Mouse (Mus musculus) lung, embryonic 14.5 days (tissue): ENCODE results near the gene Hoxc4. TPM values are rescaled to one million over a fixed set of nuclear protein-coding genes. Genes with fewer than 3 reads are reported as not detected.

Experiments
- ATAC-seq: fragments of 200-750 bp; cut with Nextera tagmentation; 2 replicates; pipeline ENCODE4 v1.8.0; 2017; ENCODE audit warnings: mild to moderate bottlenecking, moderate TSS enrichment, moderate library complexity; ENCODE audit not compliant: insufficient read depth
- DNase-seq: peaks from one replicate; pipeline ENCODE4 v3.0.0-alpha.2; 2015
- H3K27ac ChIP-seq: fragments of 300-500 bp; sonication (generic); 2 replicates; pipeline ENCODE4 v1.5.1; 2014; ENCODE audit warnings: low read depth, mild to moderate bottlenecking, moderate library complexity
- H3K27me3 ChIP-seq: fragments of 300-500 bp; sonication (generic); 2 replicates; pipeline ENCODE4 v1.6.1; 2014; ENCODE audit warnings: low read length, control low read depth; ENCODE audit not compliant: insufficient read depth
- H3K36me3 ChIP-seq: fragments of 300-500 bp; sonication (generic); 2 replicates; pipeline ENCODE4 v1.6.1; 2014; ENCODE audit warnings: control low read depth; ENCODE audit not compliant: insufficient read depth
- H3K4me1 ChIP-seq: fragments of 300-500 bp; sonication (generic); 2 replicates; pipeline ENCODE4 v1.6.1; 2014; ENCODE audit warnings: antibody characterized with exemption, control low read depth; ENCODE audit not compliant: insufficient read depth
- H3K4me2 ChIP-seq: fragments of 300-500 bp; sonication (generic); 2 replicates; pipeline ENCODE4 v1.6.1; 2014; ENCODE audit warnings: mild to moderate bottlenecking
- H3K4me3 ChIP-seq: fragments of 300-500 bp; sonication (generic); 2 replicates; pipeline ENCODE4 v1.5.1; 2014; ENCODE audit warnings: low read depth, low read length
- H3K9ac ChIP-seq: fragments of 300-500 bp; sonication (generic); 2 replicates; pipeline ENCODE4 v1.6.1; 2014
- H3K9me3 ChIP-seq: fragments of 300-500 bp; sonication (generic); 2 replicates; pipeline ENCODE4 v1.6.1; 2016; ENCODE audit warnings: low read depth, low read length, control low read depth
- CTCF ChIP-seq: IDR thresholded peaks from 2 replicates; pipeline ENCODE4 v1.5.1; 2016; ENCODE audit warnings: antibody characterized with exemption, low read depth
- WGBS: fragments of 180-500 bp; shearing (Covaris S2); extraction: QIAGEN DNeasy Blood & Tissue Kit; methylation state at CpG from one replicate; pipeline ENCODE4 v1.1.7; 2014; 5-methylcytosine and 5-hydroxymethylcytosine counted together
- polyA plus RNA-seq: library from polyadenylated mRNA; unstranded; fragments of >200 nt; fragmentation: Nextera tagmentation; extraction: Ambion mirVana; gene quantifications from 2 replicates; pipeline ENCODE4 v1.2.1, GENCODE M21; 2014

Gene Hoxc4
- polyA plus RNA-seq, 1 experiment from 2014 or later: 2.1 TPM

- no peak for TF ChIP-seq CTCF
- Histone ChIP-seq H3K4me2 (no peak overlapping the region), H3K4me1 (no peaks in the 10 kb centered on the region)
These were observed 6.7 kb upstream of the Hoxc4 start for GRCm38 (mm10) chr15:103011928-103012486.

GRCm38 (mm10) chr15:103013238-103013984, 5.3 kb upstream of the Hoxc4 start:
- Histone ChIP-seq H3K4me2 (peak overlapping the region; percentile 62), H3K4me1 (no peaks in the 10 kb centered on the region), H3K9me3 (no peaks in the 10 kb centered on the region), H3K27me3 (peaks cover 97% of the 10 kb centered on the region), H3K9ac (no peak overlapping the region), H3K36me3 (no peaks in the 10 kb centered on the region), H3K4me3 (peak overlapping the region; percentile 32), H3K27ac (no peak overlapping the region)
- peak; percentile 80 for TF ChIP-seq CTCF
- DNase-seq: peak; percentile 76
- no peak; the same call in 1 of the 2 replicates for ATAC-seq
- 5% methylated on average over 17 of the region's 17 CpGs for WGBS

More at GRCm38 (mm10) chr15:103011928-103012486, 6.7 kb upstream of the Hoxc4 start:
- ATAC-seq (no peak), DNase-seq (peak; percentile 35)
- Histone ChIP-seq H3K27ac (no peak overlapping the region), H3K9me3 (no peaks in the 10 kb centered on the region), H3K27me3 (peaks cover 99% of the 10 kb centered on the region), H3K4me3 (no peak overlapping the region), H3K9ac (no peak overlapping the region), H3K36me3 (no peaks in the 10 kb centered on the region)
- 8% methylated on average over 26 of the region's 26 CpGs for WGBS

- WGBS: under 1% methylated on average over 55 of the region's 57 CpGs
- DNase-seq (peak; percentile 57), ATAC-seq (peak; percentile 61)
- Histone ChIP-seq H3K4me2 (peak overlapping the region; percentile 62), H3K4me3 (peak overlapping the region; percentile 32), H3K9me3 (no peaks in the 10 kb centered on the region), H3K4me1 (no peaks in the 10 kb centered on the region), H3K36me3 (no peaks in the 10 kb centered on the region), H3K27ac (peak overlapping the region; percentile 10; the same call in 1 of the 2 replicates), H3K9ac (peak overlapping the region; percentile 36), H3K27me3 (peaks cover 97% of the 10 kb centered on the region)
- TF ChIP-seq CTCF: no peak
These were observed 4.3 kb upstream of the Hoxc4 start for GRCm38 (mm10) chr15:103014166-103015008.

GRCm38 (mm10) chr15:103015009-103015399, 3.7 kb upstream of the Hoxc4 start:
- H3K27ac ChIP-seq: no peak overlapping the region
- no peak for TF ChIP-seq CTCF
- WGBS: 4% methylated on average over 28 of the region's 28 CpGs
- ATAC-seq (no peak), DNase-seq (no peak)
- H3K4me3 ChIP-seq: peak overlapping the region; percentile 32
- no peaks in the 10 kb centered on the region for H3K9me3 ChIP-seq
- H3K36me3 ChIP-seq: no peaks in the 10 kb centered on the region
- H3K4me2 ChIP-seq: peak overlapping the region; percentile 62
- peaks cover 97% of the 10 kb centered on the region for H3K27me3 ChIP-seq
- H3K9ac ChIP-seq: peak overlapping the region; percentile 36; the same call in 1 of the 2 replicates
- H3K4me1 ChIP-seq: no peaks in the 10 kb centered on the region

- Histone ChIP-seq H3K4me3 (peak overlapping the region; percentile 32), H3K4me2 (peak overlapping the region; percentile 62), H3K27ac (no peak overlapping the region), H3K4me1 (no peaks in the 10 kb centered on the region), H3K9ac (peak overlapping the region; percentile 36; the same call in 1 of the 2 replicates), H3K36me3 (no peaks in the 10 kb centered on the region), H3K27me3 (peaks cover 97% of the 10 kb centered on the region), H3K9me3 (no peaks in the 10 kb centered on the region)
- ATAC-seq (no peak), DNase-seq (no peak)
- WGBS: 17% methylated on average over 19 of the region's 19 CpGs
- TF ChIP-seq CTCF: no peak
These were observed 3.1 kb upstream of the Hoxc4 start for GRCm38 (mm10) chr15:103015406-103016166.

GRCm38 (mm10) chr15:103020899-103021418, 2.2 kb downstream of the Hoxc4 start:
- no peak for TF ChIP-seq CTCF
- WGBS: 4% methylated on average over 8 of the region's 8 CpGs
- Histone ChIP-seq H3K9me3 (no peaks in the 10 kb centered on the region), H3K27ac (no peak overlapping the region), H3K9ac (no peak overlapping the region), H3K4me2 (peak overlapping the region; percentile 25), H3K36me3 (no peaks in the 10 kb centered on the region), H3K27me3 (peaks cover 96% of the 10 kb centered on the region), H3K4me1 (no peaks in the 10 kb centered on the region), H3K4me3 (no peak overlapping the region)
- DNase-seq (no peak), ATAC-seq (no peak)
